Mouse (Mus musculus) liver, postnatal 0 days (tissue): ENCODE measurements at regions not wholly inside any gene's neighbourhood (a gene's known extent, or its start where the extent isn't known, plus 50 kb on each side); places are given as distances from the start of the nearest gene placed in this dataset.

ENCODE experiments used
- CTCF ChIP-seq: sonication (generic); IDR thresholded peaks from 2 replicates; pipeline ENCODE4 v1.5.1; 2016; ENCODE audit warnings: antibody characterized with exemption, low read depth
- EP300 ChIP-seq: IDR thresholded peaks from 2 replicates; pipeline ENCODE4 v1.6.1; 2016; ENCODE audit warnings: antibody characterized with exemption, low read depth, mild to moderate bottlenecking

DNA sequence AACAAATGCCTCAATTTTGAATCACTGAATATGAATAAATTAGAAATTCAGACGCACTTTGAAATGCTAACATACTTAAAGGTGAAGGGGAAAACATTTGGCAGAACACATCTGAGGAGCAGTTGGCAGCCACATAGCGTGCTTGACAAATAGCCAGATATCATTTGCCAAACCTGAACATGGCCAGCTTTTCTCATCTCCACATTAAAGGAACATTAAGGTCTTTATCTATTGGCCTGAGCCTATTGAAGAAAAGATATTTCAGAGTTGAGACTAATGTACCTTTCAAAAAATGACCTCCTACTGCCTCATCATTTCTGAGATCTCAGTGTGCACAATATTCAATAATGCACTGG, 288.7 kb downstream of the Pik3r1 start:
- no peak for TF ChIP-seq CTCF
- TF ChIP-seq EP300: no peak
